In the genomic region with DNA sequence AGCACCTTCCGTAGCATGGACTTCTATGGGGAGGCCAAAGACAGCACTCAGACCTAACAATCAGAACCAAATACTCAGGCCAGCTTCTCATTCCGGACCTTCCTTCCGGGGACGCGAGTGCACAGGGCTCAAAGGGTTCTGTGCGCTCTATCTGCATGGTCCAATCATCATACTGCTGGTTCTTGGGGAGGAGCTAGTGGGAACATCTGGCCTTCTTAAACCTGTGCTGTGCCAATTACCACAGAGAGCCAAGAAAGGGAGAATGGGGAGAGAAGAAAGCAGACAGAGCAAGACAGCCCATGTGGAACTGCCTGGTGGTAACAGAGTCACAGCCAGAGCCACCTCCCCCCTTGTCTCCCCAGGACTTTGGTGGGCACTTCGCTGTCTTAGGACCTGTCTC, we compare ENCODE assay signal across 18 mouse cellular contexts. TPM values are rescaled to one million over a fixed set of nuclear protein-coding genes. Genes with fewer than 3 reads are reported as not detected.
DNase-seq lines count a peak whose midpoint lies in the region; ATAC-seq and TF ChIP-seq lines count a peak whose summit lies in the region.
"Had no signal": no experiment of that assay in that cellular context is flagged by ENCODE, and none has a peak within 500 bp of the region (broad histone marks: within the 10 kb centered on the region; RNA-seq: fewer than 3 reads in every experiment).

No protein-coding gene starts in this region.

- intact Hi-C loops in gastrocnemius, adult 2 months (cut with DNase I), result loop anchor here (2.0 kb wide), 1 partner anchor 14 kb away; no protein-coding TSS in a partner anchor

- H3K4me3 ChIP-seq in gastrocnemius, adult 2 months, result peak overlapping the region; percentile 57
- no peak overlapping the region for H3K4me3 ChIP-seq in kidney, embryonic 16.5 days (ENCODE audit: low read length)
- H3K4me3 ChIP-seq in spleen, adult 2 months (ENCODE audit: extremely low read depth, insufficient read depth, insufficient read length), result no peak overlapping the region
- no peak overlapping the region for H3K4me3 ChIP-seq in stomach, embryonic 14.5 days (ENCODE audit: low read depth, low read length)
- H3K4me3 ChIP-seq: liver, embryonic 13.5 days; midbrain, embryonic 15.5 days had no signal

- H3K27me3 ChIP-seq in kidney, embryonic 16.5 days (ENCODE audit: insufficient read depth, low read length), result no peaks in the 10 kb centered on the region
- no peaks in the 10 kb centered on the region for H3K27me3 ChIP-seq in spleen, adult 2 months (ENCODE audit: control insufficient read depth, insufficient read depth, low read length)
- H3K27me3 ChIP-seq in stomach, embryonic 14.5 days (ENCODE audit: control insufficient read depth, insufficient read depth, low read length), result no peaks in the 10 kb centered on the region
- H3K27me3 ChIP-seq: liver, embryonic 13.5 days; midbrain, embryonic 15.5 days had no signal

- H3K4me1 ChIP-seq in kidney, embryonic 16.5 days (ENCODE audit: insufficient read depth, low read length), result peaks cover 10% of the 10 kb centered on the region; the same call in 1 of the 2 replicates
- H3K4me1 ChIP-seq in spleen, adult 2 months (ENCODE audit: control insufficient read depth, insufficient read depth, insufficient read length), result no peaks in the 10 kb centered on the region
- no peaks in the 10 kb centered on the region for H3K4me1 ChIP-seq in stomach, embryonic 14.5 days (ENCODE audit: control insufficient read depth, insufficient read depth, low read length)
- H3K4me1 ChIP-seq: midbrain, embryonic 15.5 days had no signal

- H3K9me3 ChIP-seq in kidney, embryonic 16.5 days (ENCODE audit: low read length), result no peaks in the 10 kb centered on the region
- no peaks in the 10 kb centered on the region for H3K9me3 ChIP-seq in stomach, embryonic 14.5 days (ENCODE audit: control insufficient read depth, low read depth, low read length)
- H3K9me3 ChIP-seq: liver, embryonic 13.5 days; midbrain, embryonic 15.5 days had no signal

- no peak for ATAC-seq in kidney, embryonic 16.5 days (ENCODE audit: low FRiP score, low TSS enrichment)
- ATAC-seq in stomach, embryonic 14.5 days (ENCODE audit: insufficient number of reproducible peaks, insufficient read depth, low FRiP score, low read depth), result no peak
- ATAC-seq: activated CD4-positive, CD25-positive, alpha-beta regulatory T cell, adult 4 months; midbrain, embryonic 15.5 days had no signal

- peak overlapping the region; percentile 89 for H3K27ac ChIP-seq in gastrocnemius, adult 2 months
- peak overlapping the region; percentile 76 for H3K27ac ChIP-seq in kidney, embryonic 16.5 days (ENCODE audit: low read length)
- peak overlapping the region; percentile 29; the same call in 1 of the 2 replicates for H3K27ac ChIP-seq in spleen, adult 2 months (ENCODE audit: insufficient read depth, low read length)
- H3K27ac ChIP-seq in stomach, embryonic 14.5 days (ENCODE audit: low read length), result peak overlapping the region; percentile 21; the same call in 1 of the 2 replicates
- H3K27ac ChIP-seq: hindbrain, embryonic 14.5 days; midbrain, embryonic 15.5 days had no signal

- peaks cover 15% of the 10 kb centered on the region for H3K36me3 ChIP-seq in kidney, embryonic 16.5 days (ENCODE audit: insufficient read depth, low read length)
- H3K36me3 ChIP-seq in spleen, adult 2 months (ENCODE audit: control insufficient read depth, insufficient read depth, low read length), result peaks cover 6% of the 10 kb centered on the region; the same call in 1 of the 2 replicates
- peaks cover 14% of the 10 kb centered on the region; the same call in 1 of the 2 replicates for H3K36me3 ChIP-seq in stomach, embryonic 14.5 days (ENCODE audit: control insufficient read depth, insufficient read depth, low read length)
- H3K36me3 ChIP-seq: liver, embryonic 13.5 days; midbrain, embryonic 15.5 days had no signal

- WGBS in kidney, embryonic 16.5 days, result 94% methylated on average over 7 of the region's 7 CpGs
- WGBS in spleen, adult 2 months, result 91% methylated on average over 7 of the region's 7 CpGs
- WGBS in stomach, embryonic 14.5 days, result 94% methylated on average over 7 of the region's 7 CpGs

- no peak for TF ChIP-seq CTCF in gastrocnemius, adult 2 months (IDR thresholded peaks at IDR 0.05)
- no peak for TF ChIP-seq CTCF in spleen, adult 2 months (IDR thresholded peaks at IDR 0.05; ENCODE audit: extremely low read depth, insufficient read depth, insufficient read length, insufficient replicate concordance)

- peak; percentile 24 for DNase-seq in gastrocnemius, adult 2 months
- DNase-seq in gastrocnemius, postnatal 4 days (ENCODE audit: low spot score in 2 of 2), result no peak
- no peak for DNase-seq in kidney, adult 11 months
- no peak for DNase-seq in spleen, adult 2 months (ENCODE audit: low read depth in 1 of 2, low spot score in 2 of 2)
- no peak for DNase-seq in spleen, adult 18-20 months
- no peak for DNase-seq in cerebellum, postnatal 4 days (ENCODE audit: low spot score in 2 of 2)
- DNase-seq: cerebellum, adult 11 months; cerebellum, postnatal 25 days; layer of hippocampus, adult 9-11 months; liver, embryonic 13.5 days had no signal

- H3K9ac ChIP-seq in kidney, embryonic 16.5 days (replicated peaks; ENCODE audit: low read length), result no peak overlapping the region
- no peak overlapping the region for H3K9ac ChIP-seq in stomach, embryonic 14.5 days (replicated peaks; ENCODE audit: low read depth, low read length)
- H3K9ac ChIP-seq: hindbrain, embryonic 14.5 days; liver, embryonic 13.5 days; midbrain, embryonic 15.5 days had no signal

- no peak for TF ChIP-seq POLR2A in spleen, adult 2 months (IDR thresholded peaks at IDR 0.05; ENCODE audit: low read depth, low read length)

- no peak overlapping the region for H3K4me2 ChIP-seq in kidney, embryonic 16.5 days (replicated peaks; ENCODE audit: low read depth, low read length)
- no peak overlapping the region for H3K4me2 ChIP-seq in stomach, embryonic 14.5 days (replicated peaks; ENCODE audit: low read depth, low read length)
- H3K4me2 ChIP-seq: hindbrain, embryonic 14.5 days; liver, embryonic 13.5 days; midbrain, embryonic 15.5 days had no signal

RNA-seq across cellular contexts. Expression of gene Tmem204, which starts 16.8 kb away (rescaled TPM):
- total RNA-seq in gastrocnemius, adult 2 months (2021), result 10 to 100 TPM in 1 of 2 experiments, 1 to 10 TPM in 1; 8.3 to 21.5 TPM
- total RNA-seq in gastrocnemius, postnatal 4 days (2021), result 10 to 100 TPM; 14.6 to 19.9 TPM
- 34.4 and 44.7 TPM in 2 replicates for polyA plus RNA-seq in kidney, embryonic 16.5 days (2015; fragmentation: Nextera tagmentation; extraction: Ambion mirVana)
- polyA plus RNA-seq in spleen, adult 2 months (2012; rRNA removed), result 37.6 and 46.7 TPM in 2 replicates
- polyA plus RNA-seq in stomach, embryonic 14.5 days (2014; fragmentation: Nextera tagmentation; extraction: Ambion mirVana), result 21.6 TPM in 2 replicates
- total RNA-seq: granulocyte monocyte progenitor cell, adult 5-6 weeks; megakaryocyte, adult 5-6 weeks had no signal

RNA-seq across cellular contexts. Expression of gene Telo2, which starts 49.2 kb away (rescaled TPM):
- total RNA-seq in gastrocnemius, adult 2 months (2021), result 10 to 100 TPM in 1 of 2 experiments, 1 to 10 TPM in 1; 4.5 to 11.4 TPM
- total RNA-seq in gastrocnemius, postnatal 4 days (2021), result 10 to 100 TPM; 23.5 to 27.8 TPM
- polyA plus RNA-seq in kidney, embryonic 16.5 days (2015; fragmentation: Nextera tagmentation; extraction: Ambion mirVana), result 49.5 and 53.4 TPM in 2 replicates
- 20.7 and 22.6 TPM in 2 replicates for polyA plus RNA-seq in spleen, adult 2 months (2012; rRNA removed)
- polyA plus RNA-seq in stomach, embryonic 14.5 days (2014; fragmentation: Nextera tagmentation; extraction: Ambion mirVana), result 38.2 and 40.5 TPM in 2 replicates

RNA-seq across cellular contexts. Expression of gene Ift140, which starts 50.7 kb away (rescaled TPM):
- 1 to 10 TPM; 2.8 to 2.9 TPM for total RNA-seq in gastrocnemius, adult 2 months (2021)
- total RNA-seq in gastrocnemius, postnatal 4 days (2021), result 10 to 100 TPM in 1 of 2 experiments, 1 to 10 TPM in 1; 9.0 to 10.1 TPM
- 24.9 and 25.5 TPM in 2 replicates for polyA plus RNA-seq in kidney, embryonic 16.5 days (2015; fragmentation: Nextera tagmentation; extraction: Ambion mirVana)
- 31.5 and 33.2 TPM in 2 replicates for polyA plus RNA-seq in spleen, adult 2 months (2012; rRNA removed)
- polyA plus RNA-seq in stomach, embryonic 14.5 days (2014; fragmentation: Nextera tagmentation; extraction: Ambion mirVana), result 17.1 and 18.7 TPM in 2 replicates

RNA-seq across cellular contexts. Expression of gene Cramp1l, which starts 51.0 kb away (rescaled TPM):
- 1 to 10 TPM; 6.3 to 7.1 TPM for total RNA-seq in gastrocnemius, adult 2 months (2021)
- total RNA-seq in gastrocnemius, postnatal 4 days (2021), result 10 to 100 TPM; 13.9 to 14.9 TPM
- polyA plus RNA-seq in kidney, embryonic 16.5 days (2015; fragmentation: Nextera tagmentation; extraction: Ambion mirVana), result 5.4 and 6.6 TPM in 2 replicates
- polyA plus RNA-seq in spleen, adult 2 months (2012; rRNA removed), result 12.6 and 15.3 TPM in 2 replicates
- 9.7 and 11.7 TPM in 2 replicates for polyA plus RNA-seq in stomach, embryonic 14.5 days (2014; fragmentation: Nextera tagmentation; extraction: Ambion mirVana)

RNA-seq across cellular contexts. Expression of gene Ptx4, which starts 54.0 kb away (rescaled TPM):
- total RNA-seq in gastrocnemius, adult 2 months (2021), result 1 to 10 TPM; 2.2 to 6.1 TPM
- total RNA-seq in gastrocnemius, postnatal 4 days (2021), result 10 to 100 TPM in 1 of 2 experiments, 1 to 10 TPM in 1; 6.0 to 12.6 TPM
- polyA plus RNA-seq in kidney, embryonic 16.5 days (2015; fragmentation: Nextera tagmentation; extraction: Ambion mirVana), result not detected in 2 replicates
- polyA plus RNA-seq in spleen, adult 2 months (2012; rRNA removed), result not detected in 2 replicates
- polyA plus RNA-seq in stomach, embryonic 14.5 days (2014; fragmentation: Nextera tagmentation; extraction: Ambion mirVana), result 0.16 and 0.28 TPM in 2 replicates
- total RNA-seq: granulocyte monocyte progenitor cell, adult 5-6 weeks; megakaryocyte, adult 5-6 weeks had no signal
- polyA plus RNA-seq: activated CD4-positive, CD25-positive, alpha-beta regulatory T cell, adult 4 months; hindbrain, embryonic 14.5 days; liver, embryonic 13.5 days; midbrain, embryonic 15.5 days; thymus, postnatal 0 days had no signal

Comparison
In these comparisons a context has a peak if more than half of its experiments do, and no peak if none do; other contexts are left out.
1. H3K27ac ChIP-seq: peak in every context shown above with its lines; median percentile 89 in gastrocnemius, adult 2 months; 76 in kidney, embryonic 16.5 days; 29 in spleen, adult 2 months; 21 in stomach, embryonic 14.5 days.